Mouse (Mus musculus) kidney, postnatal 10 days (tissue): ENCODE measurements at regions not wholly inside any gene's neighbourhood (a gene's known extent, or its start where the extent isn't known, plus 50 kb on each side); places are given as distances from the start of the nearest gene placed in this dataset.

ENCODE experiments used
- DNase-seq: peaks from one replicate; pipeline ENCODE4 v3.0.0; 2021; ENCODE audit warnings: mixed read lengths

- DNase-seq = no peak
Observed at GRCm38 (mm10) chr3:56397851-56398496, 214.5 kb upstream of the Nbea start.

DNA sequence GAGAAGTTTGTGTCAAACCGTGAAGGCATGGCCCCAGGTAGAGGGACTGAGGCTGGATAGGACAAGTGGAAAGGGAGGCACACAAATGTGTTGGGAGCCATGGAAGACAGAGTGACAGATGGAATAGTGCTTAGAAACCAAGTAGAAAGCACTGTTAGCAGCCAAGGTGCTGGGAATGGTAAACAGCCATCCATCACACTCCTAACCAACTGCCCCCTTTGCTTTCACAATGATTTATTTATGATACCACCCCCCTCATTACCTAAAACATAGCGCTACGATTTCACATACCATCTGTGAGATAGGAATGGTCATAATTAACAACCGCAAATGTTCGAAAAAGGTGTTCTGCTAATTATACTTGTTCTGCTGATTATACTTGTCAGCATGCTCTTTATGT lies 209.6 kb upstream of the Nbea start:
- no peak for DNase-seq

- DNase-seq = peak; percentile 12
Observed at GRCm38 (mm10) chr3:56380316-56380715, 196.8 kb upstream of the Nbea start.

DNA sequence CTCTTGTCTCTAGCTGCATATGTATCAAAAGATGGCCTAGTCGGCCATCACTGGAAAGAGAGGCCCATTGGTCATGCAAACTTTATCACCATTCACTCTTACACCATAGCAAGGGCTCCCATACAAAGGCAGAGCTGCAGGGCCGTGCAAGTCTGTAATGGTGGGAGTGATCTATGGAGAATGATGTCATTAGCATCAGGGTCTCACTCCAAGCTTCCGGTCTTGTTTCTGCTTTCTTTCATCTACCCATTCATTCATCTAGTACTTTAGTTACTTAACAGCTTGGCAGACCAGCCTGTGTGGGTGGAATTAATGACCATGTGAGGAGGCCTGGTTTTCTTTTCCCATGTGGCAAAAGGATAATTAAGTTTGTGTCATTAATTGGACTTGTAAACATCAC lies 196.0 kb upstream of the Nbea start:
- DNase-seq = no peak

DNA sequence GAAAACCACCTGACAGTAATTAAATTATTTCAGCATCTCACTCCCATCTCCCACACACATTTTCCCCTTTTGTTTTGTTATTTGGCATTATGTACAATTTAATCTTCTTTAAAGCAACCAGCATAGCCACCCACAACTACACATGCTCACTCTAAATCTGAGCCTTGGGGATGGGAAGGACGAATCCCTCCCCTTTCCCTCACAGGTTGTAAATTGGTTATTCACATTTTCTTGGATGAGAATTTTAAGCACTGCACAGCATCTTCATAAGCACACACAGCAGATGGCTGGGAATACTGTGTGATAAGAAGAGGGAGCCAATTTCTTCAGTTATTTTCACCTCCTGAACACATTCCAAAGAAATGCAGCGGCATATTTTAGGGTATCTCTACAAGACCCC lies 179.0 kb upstream of the Nbea start:
- DNase-seq = no peak

DNA sequence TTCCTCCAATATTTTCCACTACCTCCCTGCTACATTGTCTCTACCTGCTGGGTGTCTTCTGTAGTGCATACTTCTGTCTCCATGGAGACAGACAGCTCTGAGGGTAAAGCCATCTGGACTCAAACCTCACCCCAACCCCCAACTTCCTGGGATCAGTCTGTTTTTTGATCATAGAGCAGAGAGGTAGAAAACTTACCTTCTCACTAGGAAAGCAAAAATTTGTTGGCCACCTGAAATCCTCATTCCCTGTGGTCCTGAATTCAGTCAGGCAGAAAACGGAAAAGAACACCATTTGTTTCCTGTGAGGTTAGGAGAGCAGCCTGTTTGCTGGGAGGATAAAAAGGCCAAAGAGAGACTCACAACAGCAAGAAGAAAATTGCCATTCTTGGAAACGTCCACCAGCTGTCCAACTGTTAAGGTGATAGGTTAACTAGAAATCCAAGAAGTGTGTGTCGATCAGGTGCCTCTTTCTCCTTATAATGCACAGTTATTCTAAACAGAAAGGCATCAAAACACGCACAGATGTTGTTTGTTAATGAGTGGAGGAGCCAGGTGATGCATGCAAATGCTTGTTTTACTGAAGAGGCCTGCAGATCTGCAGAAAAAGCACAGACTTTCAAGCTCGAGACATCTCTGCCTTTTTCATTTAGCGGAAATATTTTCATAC lies 173.7 kb upstream of the Nbea start:
- DNase-seq = no peak

DNA sequence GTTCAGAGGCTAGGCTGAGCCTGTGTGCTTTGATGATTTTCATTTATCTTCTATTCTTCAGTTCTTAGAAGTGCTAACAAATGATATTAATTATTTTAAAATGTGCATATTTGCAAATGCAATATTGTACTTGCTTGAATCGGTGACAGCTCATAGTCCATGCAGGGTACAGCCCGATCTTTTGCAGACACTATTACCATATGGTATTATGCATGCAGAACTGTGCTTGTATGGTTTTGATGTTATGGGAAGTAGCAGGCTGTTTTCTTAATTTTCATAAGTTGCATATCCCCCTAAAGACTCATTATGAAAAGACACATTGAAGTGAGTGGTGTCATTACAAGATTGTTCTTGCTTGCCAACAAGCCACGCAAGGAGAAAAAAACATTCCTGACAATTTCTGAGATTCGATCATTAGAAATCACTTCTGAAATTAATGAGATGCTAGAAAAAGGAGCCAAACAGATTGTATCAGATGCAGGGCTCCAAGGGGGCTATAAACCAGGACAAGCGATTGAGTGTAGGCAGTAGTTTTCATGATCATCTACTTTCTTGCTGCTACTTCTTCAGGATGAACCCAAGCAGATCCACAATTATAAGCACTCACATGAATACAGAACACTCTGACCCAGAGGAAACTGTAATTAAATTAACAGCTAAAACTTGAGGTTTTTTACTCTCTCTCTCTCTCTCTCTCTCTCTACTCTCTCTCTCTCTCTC lies 172.8 kb upstream of the Nbea start:
- no peak for DNase-seq
